Mouse (Mus musculus): ENCODE data around the gene Nwd2. TPM values are rescaled to one million over a fixed set of nuclear protein-coding genes. Genes with fewer than 3 reads are reported as not detected.

The Nwd2 gene
- total RNA-seq, 2 experiments from 2014 or later: not detected

- ATAC-seq (replicated peaks; ENCODE audit: low FRiP score, poor library complexity, severe bottlenecking): no peak
Measured at GRCm38 (mm10) chr5:63824599-63825350, 175.9 kb downstream of the Nwd2 start.

GRCm38 (mm10) chr5:63825881-63826280 lies 177.0 kb downstream of the Nwd2 start:
- no peak for ATAC-seq (replicated peaks; ENCODE audit: low FRiP score, poor library complexity, severe bottlenecking)

GRCm38 (mm10) chr5:63827006-63827405 lies 178.1 kb downstream of the Nwd2 start:
- no peak for ATAC-seq (replicated peaks; ENCODE audit: low FRiP score, poor library complexity, severe bottlenecking)

DNA sequence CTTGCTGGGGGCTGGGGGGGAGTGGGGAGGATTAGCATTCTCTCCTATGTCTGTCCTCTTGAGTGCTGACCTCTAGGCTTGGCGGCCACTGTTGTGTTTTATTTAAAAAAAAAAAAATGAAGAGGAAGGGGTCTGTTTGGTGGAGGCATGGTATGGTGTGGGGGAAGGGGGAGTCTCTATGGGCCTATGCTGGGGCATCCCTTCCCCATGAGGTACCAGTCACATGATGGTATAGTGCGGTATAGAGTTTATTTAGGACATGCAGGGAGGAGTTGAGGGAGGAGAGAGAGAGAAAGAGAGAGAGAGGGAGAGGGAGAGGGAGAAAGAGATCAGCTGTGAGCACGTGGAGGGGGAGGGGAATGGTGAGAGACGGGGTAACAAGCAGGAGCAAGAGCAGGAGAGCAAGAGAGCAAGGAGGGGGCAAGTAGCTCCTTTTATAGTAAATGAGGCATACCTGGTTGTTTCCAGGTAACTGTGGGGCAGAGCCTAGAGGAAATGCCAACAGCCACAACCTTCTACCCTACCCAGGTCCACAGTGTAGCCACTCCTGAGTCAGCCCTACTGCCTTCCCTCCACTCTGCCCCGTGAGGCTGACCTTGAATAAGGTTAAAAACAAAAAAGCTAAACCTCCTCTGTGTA lies 178.6 kb downstream of the Nwd2 start:
- no peak for ATAC-seq (replicated peaks; ENCODE audit: low FRiP score, poor library complexity, severe bottlenecking)

DNA sequence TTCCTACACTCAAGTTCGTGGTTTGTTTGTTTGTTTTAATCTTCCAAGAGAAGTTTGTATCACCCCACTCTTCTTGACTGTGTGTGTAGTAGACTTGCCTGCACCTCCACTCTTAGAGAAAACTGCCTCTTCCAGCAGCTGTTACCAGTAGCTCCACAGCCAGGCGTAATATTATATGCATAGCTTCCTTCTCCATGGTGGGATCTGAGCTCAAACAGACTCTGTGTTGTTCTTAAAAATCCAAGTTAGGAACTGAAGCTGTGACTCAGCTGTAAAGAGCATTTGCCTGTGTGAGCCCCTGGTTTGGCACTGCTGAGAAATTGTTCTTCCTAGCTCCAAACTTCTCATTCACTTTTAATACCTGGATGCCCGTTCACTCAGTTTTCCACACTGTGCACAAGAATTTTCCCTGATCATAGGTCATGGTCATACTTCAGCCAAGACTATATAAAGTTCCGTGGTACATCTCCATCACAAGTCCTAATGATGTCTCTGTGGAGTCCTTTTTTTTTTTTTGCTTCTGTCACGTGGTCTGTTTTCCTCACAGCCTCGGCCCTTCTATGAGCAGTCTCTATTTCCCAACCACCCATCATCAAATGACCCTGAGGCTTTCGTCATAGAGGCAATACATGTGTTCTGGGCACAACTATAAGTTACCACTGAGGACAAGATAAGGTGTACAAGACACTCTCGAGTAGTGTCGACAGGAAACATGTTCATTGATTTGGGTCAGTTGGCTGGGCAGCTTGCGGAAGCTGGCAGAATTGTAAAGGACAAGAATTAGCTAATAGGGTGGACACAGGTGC lies 179.7 kb downstream of the Nwd2 start:
- ATAC-seq (replicated peaks; ENCODE audit: low FRiP score, poor library complexity, severe bottlenecking): no peak

GRCm38 (mm10) chr5:63831054-63831453 lies 182.2 kb downstream of the Nwd2 start:
- ATAC-seq (replicated peaks; ENCODE audit: low FRiP score, poor library complexity, severe bottlenecking): no peak

- ATAC-seq (replicated peaks; ENCODE audit: low FRiP score, poor library complexity, severe bottlenecking): no peak
Measured at GRCm38 (mm10) chr5:63833955-63834354, 185.1 kb downstream of the Nwd2 start.

- ATAC-seq (replicated peaks; ENCODE audit: low FRiP score, poor library complexity, severe bottlenecking): no peak
Measured at GRCm38 (mm10) chr5:63834435-63834834, 185.5 kb downstream of the Nwd2 start.

DNA sequence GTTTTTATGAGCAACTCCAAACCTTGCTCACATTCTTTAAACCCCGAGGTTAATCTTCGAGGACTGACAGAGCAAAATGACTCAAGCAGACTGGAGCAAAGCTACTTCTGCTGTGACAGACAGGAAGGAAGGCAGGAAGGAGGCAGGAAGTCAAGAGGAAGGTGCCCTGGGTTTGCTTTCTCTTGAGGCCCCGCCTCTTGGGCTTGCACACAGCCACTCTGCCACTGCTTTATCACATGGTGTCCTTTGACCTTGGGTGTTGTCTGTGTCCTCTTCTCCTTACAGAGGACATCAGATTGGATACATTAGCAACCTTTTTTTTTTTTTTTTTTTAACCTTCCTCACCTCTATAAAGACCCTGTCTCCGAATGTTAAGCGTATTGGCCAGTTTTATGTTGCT lies 188.2 kb downstream of the Nwd2 start:
- no peak for ATAC-seq (replicated peaks; ENCODE audit: low FRiP score, poor library complexity, severe bottlenecking)

DNA sequence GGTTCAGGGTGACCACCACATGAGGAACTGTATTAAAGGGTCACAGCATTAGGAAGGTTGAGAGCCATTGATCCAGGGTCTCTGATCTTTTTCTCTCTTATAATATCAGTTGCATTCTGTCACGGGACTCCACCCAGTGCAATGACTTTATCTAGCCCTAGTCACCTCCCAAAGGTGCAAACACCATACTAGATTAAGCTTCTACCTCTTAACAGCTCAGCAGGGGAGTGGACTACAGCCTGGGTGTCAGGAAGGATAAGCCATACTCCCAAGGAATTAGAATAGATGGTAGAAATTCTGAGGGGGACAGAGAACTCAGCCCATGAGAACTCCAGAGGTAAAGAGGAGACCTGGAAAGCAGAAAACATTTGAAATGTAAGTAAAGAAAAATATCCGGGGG lies 188.9 kb downstream of the Nwd2 start:
- ATAC-seq (replicated peaks; ENCODE audit: low FRiP score, poor library complexity, severe bottlenecking): no peak

DNA sequence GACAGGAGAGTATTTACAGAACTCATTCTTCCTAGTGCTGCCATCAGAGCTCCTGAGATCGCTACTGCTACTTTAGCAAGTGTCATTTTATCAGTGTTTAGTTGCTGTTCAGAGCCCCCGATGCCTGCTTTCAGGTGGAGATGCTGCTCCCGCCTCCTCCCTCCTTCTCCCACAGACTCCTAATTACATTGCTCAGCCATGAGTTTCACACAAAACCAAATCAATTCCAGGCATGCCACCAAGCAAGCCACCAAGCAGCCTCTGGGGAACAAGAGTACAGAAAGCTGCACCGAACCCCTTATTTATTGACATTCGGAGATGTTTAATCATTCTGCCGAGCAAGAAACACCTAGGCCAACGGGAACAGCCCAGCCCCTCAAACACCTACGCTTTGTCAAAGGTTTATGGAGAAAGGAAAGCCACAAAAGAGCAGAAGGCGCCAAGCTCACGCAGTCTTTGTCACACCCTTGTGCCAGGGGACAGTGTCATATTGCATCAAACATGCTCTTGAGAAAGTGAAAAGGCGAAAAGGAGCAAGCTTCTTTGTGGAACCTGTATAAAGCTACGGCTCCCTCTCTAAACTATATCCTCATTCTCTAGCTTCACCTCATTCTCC lies 191.0 kb downstream of the Nwd2 start:
- ATAC-seq (replicated peaks; ENCODE audit: low FRiP score, poor library complexity, severe bottlenecking): no peak

DNA sequence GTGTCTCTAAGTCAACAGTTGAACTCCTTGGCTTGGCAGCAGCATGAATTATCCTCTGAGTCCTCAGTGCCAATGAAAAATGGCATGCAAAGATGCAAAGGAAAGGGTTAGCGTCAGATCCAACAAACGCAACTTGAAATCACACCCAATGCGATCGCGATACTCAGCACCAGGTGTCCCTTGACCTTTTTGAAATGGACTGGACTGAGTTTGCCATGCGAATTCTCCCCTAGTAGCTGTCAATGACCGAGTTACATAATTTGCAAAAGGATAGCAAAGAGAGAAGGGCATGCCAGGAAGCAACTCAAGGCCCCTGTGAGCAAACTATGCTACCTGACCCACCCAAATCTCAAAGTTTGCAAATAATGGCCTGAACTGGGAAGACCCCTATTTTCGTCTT lies 198.2 kb downstream of the Nwd2 start:
- ATAC-seq (replicated peaks; ENCODE audit: low FRiP score, poor library complexity, severe bottlenecking): no peak

- ATAC-seq (replicated peaks; ENCODE audit: low FRiP score, poor library complexity, severe bottlenecking): no peak
Measured at GRCm38 (mm10) chr5:63847541-63848226, 198.8 kb downstream of the Nwd2 start.

DNA sequence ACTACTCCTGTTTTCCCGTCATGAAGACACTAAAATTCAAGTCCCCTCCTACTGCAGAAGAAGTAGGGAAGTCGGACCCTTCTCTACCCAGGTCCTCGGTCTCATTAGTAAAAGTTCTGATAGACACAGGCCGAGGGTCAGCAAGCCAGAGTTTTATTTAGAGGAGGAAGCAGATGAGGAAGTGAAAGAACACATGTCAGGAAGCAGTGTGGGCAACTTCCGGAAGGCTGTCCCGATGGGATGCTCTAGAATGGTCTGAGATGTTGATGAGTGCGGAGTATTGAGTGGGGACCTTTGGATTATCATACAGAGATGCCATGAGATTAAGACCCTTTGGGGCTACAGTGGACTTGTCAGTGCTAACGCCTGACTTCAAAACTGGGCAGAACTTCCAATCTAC lies 210.0 kb downstream of the Nwd2 start:
- ATAC-seq (replicated peaks; ENCODE audit: low FRiP score, poor library complexity, severe bottlenecking): no peak

Other genes with a start within 250 kb of the Nwd2 start
- 12.2 TPM in 1 of 2 replicates, not detected in the other for gene 0610040J01Rik, start 163.3 kb downstream of the Nwd2 start, total RNA-seq (2015; ENCODE audit: low replicate concordance)
- 0.13 TPM in 1 of 2 replicates, not detected in the other for gene 0610040J01Rik, start 163.3 kb downstream of the Nwd2 start, total RNA-seq (2017; ENCODE audit: low replicate concordance)